Mouse (Mus musculus): Measurements from ENCODE around the gene Farsa. TPM values are rescaled to one million over a fixed set of nuclear protein-coding genes. Genes with fewer than 3 reads are reported as not detected.

Gene Farsa
- polyA plus RNA-seq, 1 experiment from 2014 or later = 96.9 TPM

GRCm38 (mm10) chr8:84918646-84919045 lies 61.9 kb downstream of the Farsa start:
- H3K4me2 ChIP-seq = no peak overlapping the region
- H3K9ac ChIP-seq = no peak overlapping the region
- H3K9me3 ChIP-seq = no peaks in the 10 kb centered on the region
- ATAC-seq (ENCODE audit: borderline replicate concordance, extremely low read depth, low FRiP score, low TSS enrichment) = no peak
- no peaks in the 10 kb centered on the region; the same call in 1 of the 2 replicates for H3K36me3 ChIP-seq
- no peak overlapping the region for H3K27ac ChIP-seq
- 83% methylated on average over 15 of the region's 15 CpGs for WGBS
- no peaks in the 10 kb centered on the region for H3K4me1 ChIP-seq
- no peak overlapping the region for H3K4me3 ChIP-seq
- peaks cover 40% of the 10 kb centered on the region for H3K27me3 ChIP-seq

Small RNA genes within 50 kb of the gene (microRNA-seq; reads per million reads assigned to microRNA genes)
- gene Mir7069 = 3.2 reads per million, percentile 14 among the genes with 10 or more reads in this experiment

Other genes with a start within 250 kb of the Farsa start
- gene Ier2, start 194.1 kb upstream of the Farsa start, polyA plus RNA-seq (2015; fragmentation: Nextera tagmentation; extraction: Ambion mirVana) = 91.2 and 92.0 TPM in 2 replicates
- 57.5 and 58.4 TPM in 2 replicates for gene Trmt1, start 170.7 kb upstream of the Farsa start, polyA plus RNA-seq (2015; fragmentation: Nextera tagmentation; extraction: Ambion mirVana)
- gene Nacc1, start 169.1 kb upstream of the Farsa start, polyA plus RNA-seq (2015; fragmentation: Nextera tagmentation; extraction: Ambion mirVana) = 20.2 and 21.6 TPM in 2 replicates
- 11.9 and 12.1 TPM in 2 replicates for gene Lyl1, start 155.5 kb upstream of the Farsa start, polyA plus RNA-seq (2015; fragmentation: Nextera tagmentation; extraction: Ambion mirVana)
- 3.4 and 4.4 TPM in 2 replicates for gene G430095P16Rik, start 134.0 kb upstream of the Farsa start, polyA plus RNA-seq (2015; fragmentation: Nextera tagmentation; extraction: Ambion mirVana)
- gene Nfix, start 56.6 kb upstream of the Farsa start, polyA plus RNA-seq (2015; fragmentation: Nextera tagmentation; extraction: Ambion mirVana) = 39.2 and 42.7 TPM in 2 replicates
- gene Dand5, start 34.2 kb upstream of the Farsa start, polyA plus RNA-seq (2015; fragmentation: Nextera tagmentation; extraction: Ambion mirVana) = 6.0 and 6.3 TPM in 2 replicates
- gene Gadd45gip1, start 25.5 kb upstream of the Farsa start, polyA plus RNA-seq (2015; fragmentation: Nextera tagmentation; extraction: Ambion mirVana) = 43.4 and 47.0 TPM in 2 replicates
- 112 and 127 TPM in 2 replicates for gene Rad23a, start 16.3 kb upstream of the Farsa start, polyA plus RNA-seq (2015; fragmentation: Nextera tagmentation; extraction: Ambion mirVana)
- 1,037 and 1,080 TPM in 2 replicates for gene Calr, start 10.1 kb upstream of the Farsa start, polyA plus RNA-seq (2015; fragmentation: Nextera tagmentation; extraction: Ambion mirVana)
- 69.6 and 72.1 TPM in 2 replicates for gene Syce2, start 15.1 kb downstream of the Farsa start, polyA plus RNA-seq (2015; fragmentation: Nextera tagmentation; extraction: Ambion mirVana)
- 34.9 and 35.7 TPM in 2 replicates for gene Gcdh, start 36.9 kb downstream of the Farsa start, polyA plus RNA-seq (2015; fragmentation: Nextera tagmentation; extraction: Ambion mirVana)
- 1.6 and 3.1 TPM in 2 replicates for gene Klf1, start 44.9 kb downstream of the Farsa start, polyA plus RNA-seq (2015; fragmentation: Nextera tagmentation; extraction: Ambion mirVana)
- 14.8 and 15.4 TPM in 2 replicates for gene Dnase2a, start 51.6 kb downstream of the Farsa start, polyA plus RNA-seq (2015; fragmentation: Nextera tagmentation; extraction: Ambion mirVana)
- gene Mast1, start 80.4 kb downstream of the Farsa start, polyA plus RNA-seq (2015; fragmentation: Nextera tagmentation; extraction: Ambion mirVana) = 0.49 TPM in 2 replicates
- gene Rtbdn, start 90.0 kb downstream of the Farsa start, polyA plus RNA-seq (2015; fragmentation: Nextera tagmentation; extraction: Ambion mirVana) = 0.12 and 0.13 TPM in 2 replicates
- not detected in 2 replicates for gene Gm49661, start 112.4 kb downstream of the Farsa start, polyA plus RNA-seq (2015; fragmentation: Nextera tagmentation; extraction: Ambion mirVana)
- 727 and 733 TPM in 2 replicates for gene Prdx2, start 112.6 kb downstream of the Farsa start, polyA plus RNA-seq (2015; fragmentation: Nextera tagmentation; extraction: Ambion mirVana)
- gene Rnaseh2a, start 112.8 kb downstream of the Farsa start, polyA plus RNA-seq (2015; fragmentation: Nextera tagmentation; extraction: Ambion mirVana) = 114 and 120 TPM in 2 replicates
- 17.4 and 20.5 TPM in 2 replicates for gene Junb, start 121.7 kb downstream of the Farsa start, polyA plus RNA-seq (2015; fragmentation: Nextera tagmentation; extraction: Ambion mirVana)
- gene Hook2, start 133.6 kb downstream of the Farsa start, polyA plus RNA-seq (2015; fragmentation: Nextera tagmentation; extraction: Ambion mirVana) = 23.2 and 23.9 TPM in 2 replicates
- gene Best2, start 157.5 kb downstream of the Farsa start, polyA plus RNA-seq (2015; fragmentation: Nextera tagmentation; extraction: Ambion mirVana) = not detected in 2 replicates
- 124 and 128 TPM in 2 replicates for gene Asna1, start 168.3 kb downstream of the Farsa start, polyA plus RNA-seq (2015; fragmentation: Nextera tagmentation; extraction: Ambion mirVana)
- 107 and 118 TPM in 2 replicates for gene Trir, start 169.8 kb downstream of the Farsa start, polyA plus RNA-seq (2015; fragmentation: Nextera tagmentation; extraction: Ambion mirVana)
- 29.1 and 32.3 TPM in 2 replicates for gene Tnpo2, start 179.9 kb downstream of the Farsa start, polyA plus RNA-seq (2015; fragmentation: Nextera tagmentation; extraction: Ambion mirVana)
- gene Fbxw9, start 203.1 kb downstream of the Farsa start, polyA plus RNA-seq (2015; fragmentation: Nextera tagmentation; extraction: Ambion mirVana) = 27.9 and 28.4 TPM in 2 replicates
- gene Gm5741, start 211.0 kb downstream of the Farsa start, polyA plus RNA-seq (2015; fragmentation: Nextera tagmentation; extraction: Ambion mirVana) = not detected in 2 replicates
- 54.4 and 56.8 TPM in 2 replicates for gene Dhps, start 214.8 kb downstream of the Farsa start, polyA plus RNA-seq (2015; fragmentation: Nextera tagmentation; extraction: Ambion mirVana)
- 140 and 145 TPM in 2 replicates for gene Wdr83os, start 223.8 kb downstream of the Farsa start, polyA plus RNA-seq (2015; fragmentation: Nextera tagmentation; extraction: Ambion mirVana)
- gene Wdr83, start 224.3 kb downstream of the Farsa start, polyA plus RNA-seq (2015; fragmentation: Nextera tagmentation; extraction: Ambion mirVana) = 44.3 and 44.7 TPM in 2 replicates
- 35.9 and 40.1 TPM in 2 replicates for gene Man2b1, start 226.3 kb downstream of the Farsa start, polyA plus RNA-seq (2015; fragmentation: Nextera tagmentation; extraction: Ambion mirVana)

All from lung, embryonic 15.5 days (tissue).